Mouse (Mus musculus) adrenal gland (tissue): ENCODE measurements around the gene Cmss1.

ENCODE experiments used
- intact Hi-C: fragments of 180-260 bp; cut with DNase I; formaldehyde crosslinking; loops from one replicate; pipeline ENCODE4 v1.15.1; 2025

Cmss1 gene

GRCm38 (mm10) chr16:57563453-57563852, 43.2 kb downstream of the Cmss1 start:
- intact Hi-C loops, result no loop called here

- intact Hi-C loops, result no loop called here
Observed at GRCm38 (mm10) chr16:57560185-57560584, 46.5 kb downstream of the Cmss1 start.

GRCm38 (mm10) chr16:57558258-57558657, 48.4 kb downstream of the Cmss1 start:
- intact Hi-C loops, result no loop called here

GRCm38 (mm10) chr16:57556244-57556643, 50.4 kb downstream of the Cmss1 start:
- intact Hi-C loops, result no loop called here

GRCm38 (mm10) chr16:57555667-57556066, 51.0 kb downstream of the Cmss1 start:
- intact Hi-C loops, result no loop called here

- intact Hi-C loops, result no loop called here
Observed at GRCm38 (mm10) chr16:57554886-57555400, 51.7 kb downstream of the Cmss1 start.

GRCm38 (mm10) chr16:57553235-57553634, 53.4 kb downstream of the Cmss1 start:
- intact Hi-C loops, result no loop called here

GRCm38 (mm10) chr16:57552709-57553108, 54.0 kb downstream of the Cmss1 start:
- intact Hi-C loops, result no loop called here

GRCm38 (mm10) chr16:57551617-57552016, 55.0 kb downstream of the Cmss1 start:
- intact Hi-C loops, result no loop called here

- intact Hi-C loops, result no loop called here
Observed at GRCm38 (mm10) chr16:57550817-57551216, 55.8 kb downstream of the Cmss1 start.

GRCm38 (mm10) chr16:57550088-57550487, 56.6 kb downstream of the Cmss1 start:
- intact Hi-C loops, result no loop called here

GRCm38 (mm10) chr16:57549061-57550037, 57.3 kb downstream of the Cmss1 start:
- intact Hi-C loops, result no loop called here

GRCm38 (mm10) chr16:57548608-57549007, 58.1 kb downstream of the Cmss1 start:
- intact Hi-C loops, result no loop called here

- intact Hi-C loops, result no loop called here
Observed at GRCm38 (mm10) chr16:57546355-57546754, 60.3 kb downstream of the Cmss1 start.

GRCm38 (mm10) chr16:57544441-57544840, 62.2 kb downstream of the Cmss1 start:
- intact Hi-C loops, result no loop called here

GRCm38 (mm10) chr16:57543243-57543642, 63.4 kb downstream of the Cmss1 start:
- intact Hi-C loops, result no loop called here

- intact Hi-C loops, result no loop called here
Observed at GRCm38 (mm10) chr16:57536511-57536910, 70.2 kb downstream of the Cmss1 start.

GRCm38 (mm10) chr16:57534811-57535210, 71.9 kb downstream of the Cmss1 start:
- intact Hi-C loops, result no loop called here

GRCm38 (mm10) chr16:57534365-57534764, 72.3 kb downstream of the Cmss1 start:
- intact Hi-C loops, result no loop called here

- intact Hi-C loops, result no loop called here
Observed at GRCm38 (mm10) chr16:57532081-57532493, 74.6 kb downstream of the Cmss1 start.

GRCm38 (mm10) chr16:57530547-57530946, 76.1 kb downstream of the Cmss1 start:
- intact Hi-C loops, result no loop called here

- intact Hi-C loops, result no loop called here
Observed at GRCm38 (mm10) chr16:57528457-57528856, 78.2 kb downstream of the Cmss1 start.

GRCm38 (mm10) chr16:57526893-57527292, 79.8 kb downstream of the Cmss1 start:
- intact Hi-C loops, result no loop called here
